Mouse (Mus musculus) heart, postnatal 25 days (tissue): Measurements from ENCODE around the gene Kcnk10. TPM values are rescaled to one million over a fixed set of nuclear protein-coding genes. Genes with fewer than 3 reads are reported as not detected.

Source experiments
- DNase-seq: peaks from one replicate; pipeline ENCODE4 v3.0.0; 2022; ENCODE audit warnings: low spot score
- intact Hi-C: fragments of 180-260 bp; cut with DNase I; formaldehyde crosslinking; loops from one replicate; pipeline ENCODE4 v1.15.1; 2025
- total RNA-seq, 2 experiments: library from RNA; stranded (reverse); gene quantifications; 2 replicates each; pipeline ENCODE4 v1.2.3; 2021

The Kcnk10 gene
- total RNA-seq, 2 experiments from 2014 or later: not detected

DNA sequence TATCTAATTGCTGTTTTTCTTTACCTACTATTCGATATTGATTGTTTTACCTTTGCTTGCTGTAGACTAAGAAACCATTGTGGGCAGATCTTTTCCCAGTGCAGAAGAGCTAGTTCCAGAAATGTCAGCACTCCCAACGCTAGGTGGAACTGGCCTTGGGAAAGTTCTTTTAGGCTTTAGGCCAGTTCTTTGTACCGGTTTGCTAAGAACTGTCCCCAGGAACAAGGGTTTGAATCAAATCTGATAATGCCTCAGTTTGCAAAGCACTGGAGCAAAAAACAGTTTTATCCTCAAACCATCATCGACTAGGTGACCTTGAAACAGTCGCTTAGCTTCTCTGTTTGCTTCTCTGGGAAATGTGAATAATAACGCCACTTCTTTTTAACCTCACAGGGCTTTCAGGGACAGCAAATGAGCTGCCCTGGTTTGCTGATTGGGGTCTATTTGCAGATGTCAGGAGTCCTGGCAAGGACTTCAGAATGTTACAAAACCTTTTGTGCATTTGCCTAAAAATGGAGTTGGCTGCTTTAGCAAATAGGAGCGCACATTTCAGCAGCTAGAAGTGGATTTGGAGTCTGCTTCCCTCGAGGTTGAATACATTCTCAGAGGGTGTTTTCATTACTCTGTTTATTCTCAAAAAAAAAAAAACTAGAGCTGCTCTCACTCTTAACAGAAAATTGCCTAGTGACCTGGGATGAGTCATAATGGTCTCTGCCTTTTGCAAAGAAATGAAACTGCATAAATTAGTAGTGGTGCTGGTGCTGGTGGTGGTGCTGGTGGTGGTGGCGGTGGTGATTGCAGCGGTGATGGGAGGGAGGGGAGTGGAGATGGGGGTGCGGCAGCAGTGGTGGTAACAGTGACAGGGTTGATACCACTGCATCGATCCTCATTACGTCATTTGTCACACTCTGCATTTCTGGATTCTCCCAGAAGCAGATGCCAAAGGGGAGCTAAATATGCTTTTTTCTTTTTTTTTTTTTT, 53.5 kb downstream of the Kcnk10 start:
- intact Hi-C loops: no loop called here
- no peak for DNase-seq

GRCm38 (mm10) chr12:98521311-98521710, 56.8 kb downstream of the Kcnk10 start:
- intact Hi-C loops: no loop called here
- DNase-seq: no peak

DNA sequence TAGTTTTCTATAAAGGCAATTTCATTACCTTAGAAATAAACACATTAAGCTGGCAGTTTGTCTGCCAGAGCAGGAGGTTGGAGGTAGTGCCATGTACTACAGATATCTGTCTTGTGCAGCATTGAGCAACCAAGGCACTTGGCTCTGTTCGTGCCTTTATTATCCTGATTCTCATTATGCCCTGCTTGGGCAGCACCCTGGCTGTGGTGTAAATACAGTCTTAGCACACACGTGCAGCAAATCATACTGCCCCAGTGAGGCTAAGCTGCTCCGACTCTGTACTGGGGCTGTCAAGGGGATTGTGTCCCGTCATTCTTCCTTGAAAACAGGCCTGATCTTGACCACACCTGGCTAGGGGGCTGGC, 57.6 kb downstream of the Kcnk10 start:
- DNase-seq: no peak
- intact Hi-C loops: no loop called here

- intact Hi-C loops: no loop called here
- DNase-seq: no peak
Observed at GRCm38 (mm10) chr12:98519866-98520567, 58.1 kb downstream of the Kcnk10 start.

DNA sequence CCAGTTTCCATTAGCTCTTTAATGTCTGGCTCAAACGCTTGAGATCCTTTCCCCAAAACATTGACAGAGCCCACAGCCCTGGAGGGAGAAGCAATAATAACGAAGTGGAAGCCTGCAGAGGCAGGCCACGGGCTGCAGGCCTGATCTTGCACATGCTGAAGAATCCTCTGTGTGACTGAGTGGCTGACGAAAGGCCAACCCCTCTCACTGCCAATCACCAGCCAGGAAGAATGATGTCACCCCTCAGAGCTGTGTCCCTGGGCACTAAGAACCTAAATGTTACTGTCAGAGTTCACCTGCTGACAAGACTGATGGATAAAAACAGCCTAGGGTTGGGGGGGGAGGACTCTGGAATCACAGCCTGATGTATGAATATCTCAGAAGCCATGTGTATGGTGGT, 72.5 kb downstream of the Kcnk10 start:
- intact Hi-C loops: no loop called here
- no peak for DNase-seq

- no peak for DNase-seq
- intact Hi-C loops: no loop called here
Observed at GRCm38 (mm10) chr12:98501528-98502280, 76.4 kb downstream of the Kcnk10 start.

DNA sequence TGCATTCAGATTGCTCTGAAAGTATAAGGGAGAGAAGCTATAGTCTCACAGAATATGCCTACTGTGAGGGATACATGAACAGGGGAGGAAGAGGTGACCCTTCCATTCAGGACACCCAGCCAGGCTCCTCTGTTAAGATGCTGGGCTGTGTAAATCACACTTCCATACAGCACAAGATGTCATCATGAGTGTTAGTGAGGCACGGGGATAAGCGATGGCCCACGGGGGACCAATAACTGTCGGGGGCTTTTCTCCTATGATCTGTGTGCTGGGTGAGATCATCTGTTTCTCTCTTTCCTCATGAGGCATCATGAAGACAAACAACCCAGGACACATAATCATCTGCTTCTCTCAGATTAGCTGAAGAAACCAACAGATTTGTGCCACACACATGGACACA, 77.1 kb downstream of the Kcnk10 start:
- no peak for DNase-seq
- intact Hi-C loops: no loop called here

- intact Hi-C loops: no loop called here
Observed at GRCm38 (mm10) chr12:98481460-98481859, 96.7 kb downstream of the Kcnk10 start.

GRCm38 (mm10) chr12:98481048-98481447, 97.1 kb downstream of the Kcnk10 start:
- DNase-seq: no peak
- intact Hi-C loops: no loop called here

More at GRCm38 (mm10) chr12:98481460-98481859, 96.7 kb downstream of the Kcnk10 start:
- DNase-seq: no peak

DNA sequence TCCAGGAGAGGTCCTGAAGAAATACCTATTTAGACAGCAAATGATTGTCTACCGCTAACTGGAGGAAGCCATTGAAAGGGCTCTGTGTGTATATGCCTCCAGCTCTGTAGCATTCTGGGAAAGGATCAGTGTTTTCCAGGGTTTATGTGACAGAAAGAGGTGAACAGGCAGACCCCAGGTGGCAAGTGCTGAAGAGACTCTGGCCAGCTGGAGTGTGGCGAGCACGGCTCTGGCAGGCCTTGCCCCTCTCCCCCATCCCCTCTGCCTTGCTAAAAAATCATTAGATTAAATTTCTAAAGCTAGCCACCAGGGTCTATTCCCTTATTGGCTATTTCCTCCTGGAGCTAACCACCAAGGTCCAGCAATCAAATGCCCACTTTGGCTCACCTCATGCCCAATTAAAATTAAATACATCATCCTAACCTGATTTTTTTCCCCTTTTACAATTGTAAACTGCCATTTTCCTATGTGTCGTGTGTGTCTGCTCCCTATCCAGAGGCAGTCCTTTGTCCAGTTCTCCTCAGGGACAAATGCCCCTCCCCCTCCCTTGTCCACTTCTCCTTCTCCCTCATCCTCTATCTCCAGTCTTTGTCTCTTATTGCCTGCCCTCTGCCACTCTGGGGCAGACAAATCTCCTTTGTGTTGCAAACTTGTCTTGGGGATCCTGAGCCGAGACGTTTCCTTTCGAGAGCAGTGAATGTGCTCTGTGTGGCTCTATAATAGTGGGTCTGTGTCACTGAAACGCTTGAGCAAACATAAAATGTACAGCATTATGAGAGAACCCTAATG, 100.2 kb downstream of the Kcnk10 start:
- intact Hi-C loops: no loop called here

GRCm38 (mm10) chr12:98471232-98471631, 106.9 kb downstream of the Kcnk10 start:
- intact Hi-C loops: no loop called here
- DNase-seq: no peak

More for the DNA sequence above, 100.2 kb downstream of the Kcnk10 start:
- DNase-seq: no peak

- intact Hi-C loops: no loop called here
- no peak for DNase-seq
Observed at GRCm38 (mm10) chr12:98470097-98470496, 108.0 kb downstream of the Kcnk10 start.

DNA sequence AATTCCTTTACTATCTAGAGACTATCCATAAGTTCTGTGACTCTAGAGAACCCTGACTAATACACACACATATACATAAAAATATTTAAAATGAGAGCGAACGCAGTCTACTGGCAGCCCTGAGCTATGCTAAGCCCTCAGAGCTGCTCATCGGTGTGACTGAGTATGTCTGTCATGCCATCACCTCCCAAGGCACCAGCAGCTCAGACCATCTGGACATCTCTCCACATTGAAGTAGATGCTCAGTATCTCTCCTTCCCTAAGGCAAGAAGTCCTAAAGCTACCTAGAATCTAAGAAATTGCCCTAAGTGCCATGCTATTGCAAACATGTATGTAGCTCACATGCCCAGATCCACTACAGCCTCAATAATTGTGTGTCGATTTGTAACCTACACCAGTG, 110.3 kb downstream of the Kcnk10 start:
- no peak for DNase-seq
- intact Hi-C loops: no loop called here

- DNase-seq: no peak
- intact Hi-C loops: no loop called here
Observed at GRCm38 (mm10) chr12:98459889-98460288, 118.2 kb downstream of the Kcnk10 start.

- intact Hi-C loops: no loop called here
- DNase-seq: no peak
Observed at GRCm38 (mm10) chr12:98458944-98459343, 119.2 kb downstream of the Kcnk10 start.

DNA sequence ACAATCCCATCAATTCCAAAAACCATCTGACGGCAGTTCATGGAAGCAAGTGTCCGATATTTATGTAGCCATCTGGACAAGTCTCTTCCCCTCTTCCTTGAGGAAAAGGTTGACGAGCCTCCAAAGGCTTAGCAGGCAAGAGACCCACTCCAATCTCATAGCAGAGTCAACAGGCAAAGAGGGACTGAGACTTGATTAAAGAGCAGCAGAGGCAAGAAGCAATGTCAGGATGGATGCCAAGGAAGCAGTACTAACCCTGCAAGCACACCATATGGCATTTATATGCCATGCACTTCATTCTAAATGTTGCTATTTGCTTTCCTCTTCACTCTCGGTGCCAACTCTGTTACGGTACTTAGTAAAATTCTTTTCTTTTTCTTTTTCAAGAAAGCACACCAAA, 119.6 kb downstream of the Kcnk10 start:
- intact Hi-C loops: no loop called here
- no peak for DNase-seq

DNA sequence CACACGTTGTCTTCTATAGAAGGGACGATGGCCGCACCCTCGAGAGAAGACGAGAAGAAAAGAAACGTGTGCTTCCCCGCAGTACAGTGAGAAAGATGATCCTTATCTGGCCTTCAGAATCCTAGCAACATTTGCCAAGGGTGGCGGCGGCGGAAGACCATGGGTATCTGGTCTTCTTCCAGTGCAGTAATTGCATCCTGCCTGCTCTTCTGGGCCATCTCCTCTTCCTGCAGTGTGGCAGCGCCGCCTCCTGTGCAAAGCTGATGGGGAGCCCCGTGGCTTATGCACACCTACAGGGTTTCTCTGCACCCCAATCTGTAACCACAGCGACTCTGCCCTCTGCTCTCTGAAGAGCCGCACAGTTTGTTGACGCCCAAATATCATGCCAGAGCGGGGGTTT, 124.9 kb downstream of the Kcnk10 start:
- intact Hi-C loops: no loop called here
- no peak for DNase-seq

DNA sequence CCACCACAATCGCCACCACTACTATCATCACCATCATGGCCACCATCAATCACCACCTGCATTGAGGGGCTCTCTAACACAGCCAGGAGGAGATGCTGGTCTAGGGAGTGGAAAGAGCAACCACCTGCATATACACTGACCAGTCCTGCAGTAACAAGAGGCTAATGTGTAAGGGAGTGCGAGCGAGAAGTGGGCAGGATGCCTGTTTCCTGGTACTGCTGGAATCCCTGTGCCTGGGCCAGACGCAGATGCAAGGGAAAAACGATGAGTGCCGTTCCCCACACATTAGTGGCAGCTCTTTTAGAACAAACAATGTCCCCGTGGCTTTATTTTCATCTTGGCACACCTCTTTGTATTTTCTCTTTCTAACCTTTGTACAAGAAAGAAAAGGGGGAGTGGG, 125.5 kb downstream of the Kcnk10 start:
- DNase-seq: no peak
- intact Hi-C loops: no loop called here

- intact Hi-C loops: no loop called here
- DNase-seq: no peak
Observed at GRCm38 (mm10) chr12:98445637-98446036, 132.5 kb downstream of the Kcnk10 start.

- intact Hi-C loops: no loop called here
- no peak for DNase-seq
Observed at GRCm38 (mm10) chr12:98444860-98445259, 133.2 kb downstream of the Kcnk10 start.
